Mouse (Mus musculus) frontal cortex, adult 2 months (tissue): Measurements from ENCODE around the gene Zc3hc1. TPM values are rescaled to one million over a fixed set of nuclear protein-coding genes. Genes with fewer than 3 reads are reported as not detected.

Experiments used
- DNase-seq, 2 experiments: peaks; one replicate each; pipeline ENCODE4 v3.0.0; 2022; ENCODE audit warnings: low spot score in 1 of 2; ENCODE audit errors: extremely low spot score in 1 of 2
- polyA plus RNA-seq: library from polyadenylated mRNA; depleted of rRNA; stranded (reverse); fragments of >200 nt; gene quantifications from 2 replicates; pipeline ENCODE4 v1.2.3, GENCODE M21; 2012

The Zc3hc1 gene
- polyA plus RNA-seq, 1 experiment = 25.4 TPM

GRCm38 (mm10) chr6:30374731-30375510 lies 15.9 kb downstream of the Zc3hc1 start:
- DNase-seq = no peak

- DNase-seq = peak in 1 of 2 experiments; percentile 29
Measured at GRCm38 (mm10) chr6:30372627-30373369, 18.0 kb downstream of the Zc3hc1 start.

DNA sequence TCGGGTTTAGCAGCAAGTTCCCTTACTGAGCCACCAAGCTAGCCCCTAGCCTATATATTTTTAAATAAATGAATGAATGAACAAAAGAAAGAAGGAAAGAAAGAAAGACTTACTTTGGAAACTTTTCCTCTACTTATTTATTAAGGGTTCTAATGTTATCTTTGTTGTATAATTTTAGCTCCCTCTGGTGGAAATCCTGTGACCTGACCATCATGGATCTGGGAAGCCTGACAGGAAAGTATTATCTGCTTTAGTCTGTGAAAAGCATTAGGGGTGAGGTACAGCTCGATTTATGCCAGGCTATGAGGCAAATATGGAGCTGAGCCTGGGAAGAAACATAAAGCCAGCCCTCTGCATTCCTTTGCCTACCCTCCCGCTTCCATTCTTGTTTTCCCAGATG lies 21.5 kb downstream of the Zc3hc1 start:
- no peak for DNase-seq

- no peak for DNase-seq
Measured at GRCm38 (mm10) chr6:30363808-30364207, 27.0 kb downstream of the Zc3hc1 start.

DNA sequence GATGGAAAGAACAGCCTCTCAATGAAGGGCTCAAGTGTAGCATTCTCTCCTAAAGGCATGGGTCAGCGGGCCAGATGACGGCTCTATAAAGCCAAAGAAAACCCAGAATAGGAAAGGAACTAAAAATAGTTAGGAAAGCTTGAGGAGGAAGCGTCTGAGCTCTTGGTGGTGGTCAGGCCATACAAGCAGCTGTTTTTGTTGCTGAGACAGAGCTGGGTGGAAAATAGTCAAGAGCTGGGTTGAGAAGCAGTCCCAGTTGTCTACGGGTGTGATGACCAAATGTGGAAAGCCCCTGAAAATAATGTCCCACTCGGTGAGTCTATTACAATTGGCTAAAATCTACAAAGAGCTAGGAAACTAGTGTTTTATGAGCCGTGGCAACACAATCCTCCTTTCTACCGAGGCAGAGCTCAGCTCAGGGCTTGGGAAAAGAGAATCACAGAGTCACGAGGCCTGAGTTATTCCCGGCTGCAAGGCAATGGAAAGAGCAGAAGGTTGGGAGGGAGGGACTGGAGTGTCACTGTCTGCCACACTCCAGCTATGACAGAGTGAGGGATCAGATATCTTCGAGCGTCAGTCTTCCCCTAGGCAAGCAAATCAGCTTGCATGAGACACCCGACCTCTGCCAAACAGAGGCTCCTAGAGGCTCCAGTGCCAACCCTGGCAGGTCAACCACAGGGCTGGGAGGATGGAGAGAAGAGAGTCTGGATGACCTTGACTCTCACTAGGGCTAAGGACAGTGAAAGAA lies 30.9 kb downstream of the Zc3hc1 start:
- DNase-seq = no peak

- DNase-seq = peak; percentile 50 to 90
Measured at GRCm38 (mm10) chr6:30357561-30358177, 33.2 kb downstream of the Zc3hc1 start.

- DNase-seq = no peak
Measured at GRCm38 (mm10) chr6:30356680-30357079, 34.1 kb downstream of the Zc3hc1 start.

DNA sequence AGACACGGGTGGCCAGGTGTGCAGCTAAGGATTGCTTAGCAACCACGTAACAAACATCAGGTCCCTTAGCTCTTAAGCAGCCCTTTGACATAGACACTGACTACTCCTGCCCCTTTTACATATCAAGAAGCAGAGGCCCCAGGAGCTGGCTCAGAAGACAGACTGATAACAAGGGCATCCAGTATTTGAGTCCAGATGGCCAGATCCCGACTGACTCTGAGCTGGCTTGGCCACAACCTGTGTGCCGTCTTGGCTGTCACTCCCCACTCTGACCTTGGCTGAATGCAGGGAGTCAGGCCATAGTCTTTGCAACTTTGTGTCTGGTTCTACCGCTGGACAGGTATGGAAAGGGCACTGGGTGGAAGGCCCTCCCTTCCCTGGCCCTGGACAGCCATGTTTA lies 34.7 kb downstream of the Zc3hc1 start:
- DNase-seq = no peak

DNA sequence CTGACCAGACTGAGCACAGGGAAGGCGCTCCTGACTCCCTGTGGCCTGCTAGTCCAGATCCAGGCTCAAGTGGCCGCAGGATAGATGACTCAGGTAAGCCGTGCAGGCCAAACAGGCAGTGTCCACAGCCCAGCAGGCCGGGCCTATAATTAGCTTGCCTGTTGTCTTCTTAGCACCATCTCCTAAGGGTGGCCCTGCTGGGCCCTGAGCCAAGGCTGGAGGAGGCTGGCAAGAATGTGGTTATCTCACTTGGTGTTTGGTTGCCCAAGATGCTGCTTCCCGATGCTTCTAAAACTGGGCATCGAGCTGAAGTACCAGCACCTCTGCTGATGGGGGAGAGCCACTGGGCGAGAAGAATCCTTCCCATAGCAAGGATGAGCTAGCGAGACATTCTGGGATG lies 35.1 kb downstream of the Zc3hc1 start:
- DNase-seq = no peak

DNA sequence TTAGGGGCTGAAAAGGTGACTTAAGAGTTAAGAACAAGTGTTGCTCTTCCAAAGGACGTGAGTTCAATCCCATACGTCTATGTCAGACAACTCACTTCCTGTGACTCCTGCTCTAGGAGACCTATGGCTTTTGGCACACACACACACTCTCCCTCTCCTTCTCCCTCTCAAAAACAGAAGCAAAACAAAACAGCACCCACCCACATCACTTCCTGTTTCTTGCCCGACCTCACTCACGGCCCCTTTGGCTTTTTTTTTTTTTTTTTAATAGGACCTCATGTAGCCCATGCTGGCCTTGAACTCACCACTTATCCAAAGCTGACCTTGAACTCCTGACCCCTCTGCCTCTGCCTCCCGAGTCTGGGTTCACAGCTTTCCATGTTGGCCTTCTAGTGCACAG lies 36.1 kb downstream of the Zc3hc1 start:
- DNase-seq = no peak

- no peak for DNase-seq
Measured at GRCm38 (mm10) chr6:30353661-30354060, 37.2 kb downstream of the Zc3hc1 start.

DNA sequence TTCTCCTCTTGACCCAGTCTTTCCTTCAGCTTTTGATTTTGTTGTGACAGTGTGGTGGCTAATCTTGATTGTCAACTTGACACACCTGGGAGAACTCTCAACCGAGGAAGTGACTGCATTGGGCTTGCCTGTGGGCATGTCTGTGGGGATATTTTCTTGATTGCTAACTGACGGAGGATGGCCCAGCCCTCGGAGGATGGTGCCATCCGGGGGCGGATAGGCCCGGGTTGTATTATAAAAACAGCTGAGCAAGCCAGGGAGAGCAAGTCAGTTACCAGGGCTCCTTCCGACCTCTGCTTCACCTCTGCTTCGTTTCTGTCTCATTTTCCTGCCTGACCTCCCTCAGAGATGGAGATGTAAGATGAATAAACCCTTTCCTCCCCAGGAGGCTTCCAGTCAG lies 38.1 kb downstream of the Zc3hc1 start:
- no peak for DNase-seq

GRCm38 (mm10) chr6:30351290-30351689 lies 39.5 kb downstream of the Zc3hc1 start:
- DNase-seq = no peak

GRCm38 (mm10) chr6:30347288-30347801 lies 43.5 kb downstream of the Zc3hc1 start:
- DNase-seq = no peak

- no peak for DNase-seq
Measured at GRCm38 (mm10) chr6:30346737-30347136, 44.1 kb downstream of the Zc3hc1 start.

- no peak for DNase-seq
Measured at GRCm38 (mm10) chr6:30344032-30344431, 46.8 kb downstream of the Zc3hc1 start.

- no peak for DNase-seq
Measured at GRCm38 (mm10) chr6:30340231-30340873, 50.5 kb downstream of the Zc3hc1 start.

DNA sequence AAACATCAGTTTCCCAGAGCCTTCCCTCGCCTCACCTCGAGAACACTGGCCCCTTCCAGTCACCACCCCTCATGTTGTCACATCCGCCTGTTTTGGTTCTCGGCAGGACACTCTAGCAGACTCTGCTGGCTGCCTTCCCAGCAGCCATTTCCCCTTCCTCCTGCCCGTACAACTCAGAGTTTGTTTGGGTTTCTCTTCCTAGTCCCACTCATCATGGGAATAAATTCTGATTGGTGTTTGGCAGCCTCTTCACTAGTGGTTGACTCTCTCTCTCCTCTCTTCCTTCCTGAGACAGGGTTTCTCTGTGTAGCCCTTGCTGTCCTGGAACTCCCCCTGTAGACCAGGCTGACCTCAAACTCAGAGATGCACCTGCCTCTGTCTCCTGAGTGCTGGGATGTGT lies 53.9 kb downstream of the Zc3hc1 start:
- DNase-seq = peak in 1 of 2 experiments; percentile 31

DNA sequence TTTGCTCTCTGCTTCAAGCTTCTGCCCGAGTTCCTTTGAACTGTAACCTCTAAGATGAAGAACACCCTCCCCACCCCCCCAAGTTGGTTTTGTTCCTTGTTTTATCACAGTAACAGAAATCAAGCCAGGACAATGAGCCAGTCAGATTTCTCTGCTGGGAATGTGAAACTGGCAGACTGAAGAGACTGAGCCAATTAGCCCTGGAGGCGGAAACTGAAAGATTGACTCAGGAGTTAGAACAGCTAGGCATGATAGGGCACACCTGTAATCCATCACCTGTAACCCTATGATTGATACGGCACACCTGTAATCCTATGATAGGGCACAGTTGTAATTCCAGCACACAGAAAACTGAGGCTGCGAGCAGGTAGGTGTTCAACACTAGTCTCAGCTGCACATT lies 58.6 kb downstream of the Zc3hc1 start:
- no peak for DNase-seq

DNA sequence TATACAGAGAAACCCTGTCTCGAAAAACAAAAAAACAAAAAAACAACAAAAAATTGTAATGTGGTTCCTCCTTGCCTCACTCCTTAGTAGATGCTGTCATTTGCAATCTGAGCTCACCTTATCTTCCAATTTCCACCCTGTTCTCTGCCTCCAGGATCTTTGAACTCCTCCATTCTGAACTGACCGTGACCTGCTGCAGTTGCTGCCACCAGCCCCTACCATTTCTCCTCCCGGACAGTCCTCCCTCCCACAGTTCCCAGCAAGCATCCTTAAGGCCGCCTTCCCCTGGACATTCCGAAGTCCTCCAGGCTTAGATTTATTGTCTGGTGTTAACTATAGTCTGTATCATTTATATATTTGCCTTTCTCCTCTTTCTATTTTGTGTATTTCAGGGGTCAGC lies 60.1 kb downstream of the Zc3hc1 start:
- DNase-seq = no peak
